Mouse (Mus musculus): ENCODE measurements around the gene 1700011M02Rik. TPM values are rescaled to one million over a fixed set of nuclear protein-coding genes. Genes with fewer than 3 reads are reported as not detected.
"Not testable (repeated sequence)": the region's sequence is repeated elsewhere in the genome, so short reads cannot be mapped to it uniquely, and the experiment has no call there.

The 1700011M02Rik gene
- not detected for total RNA-seq (2022)

- not testable (repeated sequence) for DNase-seq (ENCODE audit: low spot score in 2 of 2)
These were observed at the start of gene 1700011M02Rik, which contains the start of gene Dmrtc1a for GRCm38 (mm10) chrX:102908587-102908986. TSS of gene 1700011M02Rik (plus strand) at chrX:102908905. TSS of gene Dmrtc1a (minus strand) at chrX:102908687.

- DNase-seq (ENCODE audit: low spot score in 2 of 2), result no peak
These were observed 40.8 kb upstream of the 1700011M02Rik start, which contains the start of gene 1700031F05Rik for GRCm38 (mm10) chrX:102867871-102868270. TSS of gene 1700031F05Rik (minus strand) at chrX:102867971.

- not testable (repeated sequence) for DNase-seq (ENCODE audit: low spot score in 2 of 2)
These were observed 6.1 kb downstream of the 1700011M02Rik start for GRCm38 (mm10) chrX:102914823-102915222.

- DNase-seq (ENCODE audit: low spot score in 2 of 2), result peak in 1 of 2 experiments; percentile 19
These were observed 18.0 kb downstream of the 1700011M02Rik start for GRCm38 (mm10) chrX:102926707-102927106.

- DNase-seq (ENCODE audit: low spot score in 2 of 2), result not testable (repeated sequence)
These were observed 19.4 kb downstream of the 1700011M02Rik start, which contains the start of gene 1700018G05Rik for GRCm38 (mm10) chrX:102928072-102928471. TSS of gene 1700018G05Rik (plus strand) at chrX:102928372.

- no peak for DNase-seq (ENCODE audit: low spot score in 2 of 2)
These were observed 24.4 kb downstream of the 1700011M02Rik start for GRCm38 (mm10) chrX:102932992-102933570.

- peak in 1 of 2 experiments; percentile 58 for DNase-seq (ENCODE audit: low spot score in 2 of 2)
These were observed 25.1 kb downstream of the 1700011M02Rik start for GRCm38 (mm10) chrX:102933571-102934394.

- no peak for DNase-seq (ENCODE audit: low spot score in 2 of 2)
These were observed 25.7 kb downstream of the 1700011M02Rik start for GRCm38 (mm10) chrX:102934395-102934764.

GRCm38 (mm10) chrX:102936743-102937142 lies 28.0 kb downstream of the 1700011M02Rik start:
- DNase-seq (ENCODE audit: low spot score in 2 of 2), result no peak

- DNase-seq (ENCODE audit: low spot score in 2 of 2), result peak; percentile 22 to 54
These were observed 41.4 kb downstream of the 1700011M02Rik start for GRCm38 (mm10) chrX:102950136-102950535.

- peak in 1 of 2 experiments; percentile 5 for DNase-seq (ENCODE audit: low spot score in 2 of 2)
These were observed 50.2 kb downstream of the 1700011M02Rik start for GRCm38 (mm10) chrX:102958917-102959316.

Other genes with a start within 250 kb of the 1700011M02Rik start
- gene Gm3880, start 221.9 kb upstream of the 1700011M02Rik start, total RNA-seq (2022), result not detected
- gene Gm9112, start 201.3 kb upstream of the 1700011M02Rik start, total RNA-seq (2022), result not detected
- gene Dmrtc1b, start 201.0 kb upstream of the 1700011M02Rik start, total RNA-seq (2022), result not detected
- gene Dmrtc1c1, start 105.9 kb upstream of the 1700011M02Rik start, total RNA-seq (2022), result not detected
- gene Dmrtc1c2, start 54.3 kb upstream of the 1700011M02Rik start, total RNA-seq (2022), result not detected
- not detected for gene 1700031F05Rik, start 40.9 kb upstream of the 1700011M02Rik start, total RNA-seq (2022)
- 1 to 10 TPM; 6.2 to 7.4 (median 6.8) TPM for gene Dmrtc1a, start 218 bp upstream of the 1700011M02Rik start, total RNA-seq (2022)
- gene 1700018G05Rik, start 19.5 kb downstream of the 1700011M02Rik start, total RNA-seq (2022), result not detected